Mouse (Mus musculus) neural tube, embryonic 12.5 days (tissue): ENCODE measurements at regions not wholly inside any gene's neighbourhood (a gene's known extent, or its start where the extent isn't known, plus 50 kb on each side); places are given as distances from the start of the nearest gene placed in this dataset.
"Not testable (repeated sequence)": the region's sequence is repeated elsewhere in the genome, so short reads cannot be mapped to it uniquely, and the experiment has no call there.

Experiments used
- ATAC-seq: fragments of 200-750 bp; cut with Nextera tagmentation; 2 replicates; pipeline ENCODE4 v1.8.0; 2017; ENCODE audit warnings: low read depth, mild to moderate bottlenecking, moderate TSS enrichment, moderate library complexity; ENCODE audit not compliant: low FRiP score
- H3K27ac ChIP-seq: fragments of 300-500 bp; sonication (generic); 2 replicates; pipeline ENCODE4 v1.5.1; 2016
- H3K27me3 ChIP-seq: fragments of 300-500 bp; sonication (generic); replicated peaks from 2 replicates; pipeline ENCODE4 v1.6.1; 2016; ENCODE audit warnings: mild to moderate bottlenecking
- H3K36me3 ChIP-seq: fragments of 300-500 bp; sonication (generic); 2 replicates; pipeline ENCODE4 v1.6.1; 2016; ENCODE audit warnings: mild to moderate bottlenecking
- H3K4me1 ChIP-seq: fragments of 300-500 bp; sonication (generic); 2 replicates; pipeline ENCODE4 v1.6.1; 2016
- H3K4me2 ChIP-seq: fragments of 300-500 bp; sonication (generic); replicated peaks from 2 replicates; pipeline ENCODE4 v1.6.1; 2016; ENCODE audit warnings: mild to moderate bottlenecking
- H3K4me3 ChIP-seq: fragments of 300-500 bp; sonication (generic); 2 replicates; pipeline ENCODE4 v1.5.1; 2016
- H3K9ac ChIP-seq: fragments of 300-500 bp; sonication (generic); 2 replicates; pipeline ENCODE4 v1.6.1; 2016; ENCODE audit warnings: mild to moderate bottlenecking
- H3K9me3 ChIP-seq: fragments of 300-500 bp; sonication (generic); 2 replicates; pipeline ENCODE4 v1.6.1; 2016; ENCODE audit warnings: mild to moderate bottlenecking
- WGBS: fragments of 180-500 bp; shearing (Covaris S2); methylation state at CpG from one replicate; pipeline ENCODE4 v1.1.7; 2016; 5-methylcytosine and 5-hydroxymethylcytosine counted together

DNA sequence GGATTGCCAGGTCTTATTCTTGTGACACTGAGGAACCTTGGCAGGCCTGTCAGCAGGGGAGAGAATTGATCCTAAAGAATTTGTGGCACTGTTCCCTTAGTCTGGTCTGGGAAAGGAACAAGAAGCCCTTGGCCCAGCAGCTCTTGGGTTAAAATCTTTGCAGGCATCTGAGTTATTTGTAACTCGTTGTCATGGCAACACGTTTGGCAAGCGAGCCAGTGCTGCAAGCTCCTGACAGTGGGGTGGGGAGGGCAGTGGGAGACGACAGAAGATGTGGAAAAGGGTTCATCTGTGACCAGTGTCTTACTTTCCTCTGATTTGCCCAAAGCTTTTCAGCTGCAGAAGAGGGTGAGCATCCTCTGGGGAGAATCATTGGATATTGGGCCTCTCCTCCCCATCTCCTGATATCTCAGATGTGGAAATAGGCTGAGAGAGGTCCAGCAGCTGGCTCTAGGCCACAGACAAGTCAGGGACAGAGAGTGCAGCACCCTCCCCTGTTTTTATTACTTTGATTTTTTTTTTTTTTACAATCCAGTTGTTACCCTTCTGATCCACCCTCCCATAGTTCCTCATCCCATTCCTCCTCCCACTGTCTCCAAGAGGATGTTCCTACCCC is 92.4 kb upstream of the Huwe1 start:
- H3K36me3 ChIP-seq, H3K27me3 ChIP-seq, H3K4me2 ChIP-seq, H3K27ac ChIP-seq, H3K9ac ChIP-seq, H3K4me3 ChIP-seq, H3K9me3 ChIP-seq, H3K4me1 ChIP-seq: not testable (repeated sequence)
- ATAC-seq, result peak; percentile 84
- 19% methylated on average over 4 of the region's 4 CpGs for WGBS
